Mouse (Mus musculus) liver, embryonic 18 days (tissue): ENCODE results near the gene Gm20820. TPM values are rescaled to one million over a fixed set of nuclear protein-coding genes. Genes with fewer than 3 reads are reported as not detected.

Experiments used
- polyA plus RNA-seq: library from polyadenylated mRNA; depleted of rRNA; stranded (reverse); fragments of >200 nt; gene quantifications from 2 replicates; pipeline ENCODE4 v1.2.3, GENCODE M21; 2012; rRNA removed

Gene Gm20820
- not detected in 2 replicates for polyA plus RNA-seq

DNA sequence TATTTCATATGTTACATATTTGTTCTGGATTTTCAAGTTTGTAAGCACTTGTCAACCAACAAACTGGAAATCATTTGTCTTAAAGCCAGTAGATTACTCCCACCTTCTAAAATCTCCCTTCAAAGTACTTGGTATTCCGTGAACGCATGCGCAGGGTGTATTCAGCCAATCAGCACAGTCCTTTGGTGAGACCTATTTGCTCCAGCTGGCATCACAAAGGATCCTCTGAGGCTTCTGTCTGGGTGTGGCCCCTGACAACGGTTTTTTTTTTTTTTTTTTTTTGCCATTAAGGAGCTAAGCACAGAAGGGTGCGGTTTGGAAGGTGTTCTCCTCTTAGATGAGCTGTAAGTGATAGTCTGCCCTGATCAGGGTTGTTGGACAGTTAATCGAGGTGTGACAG lies at the start of gene Gm20820:
Gene Gm20820 (plus strand): TSS at position 301 of the 400 bp plus-strand sequence.

